Mouse (Mus musculus) 3T3-L1 (cell line): ENCODE results near the gene Taldo1.

Source experiments
- DNase-seq: peaks from one replicate; pipeline ENCODE4 v3.0.0-alpha.2; 2015; ENCODE audit warnings: low read depth, low spot score

Taldo1 gene

GRCm38 (mm10) chr7:141423811-141424210 is 31.8 kb downstream of the Taldo1 start:
- no peak for DNase-seq

GRCm38 (mm10) chr7:141426948-141427730 is 35.1 kb downstream of the Taldo1 start:
- no peak for DNase-seq

DNA sequence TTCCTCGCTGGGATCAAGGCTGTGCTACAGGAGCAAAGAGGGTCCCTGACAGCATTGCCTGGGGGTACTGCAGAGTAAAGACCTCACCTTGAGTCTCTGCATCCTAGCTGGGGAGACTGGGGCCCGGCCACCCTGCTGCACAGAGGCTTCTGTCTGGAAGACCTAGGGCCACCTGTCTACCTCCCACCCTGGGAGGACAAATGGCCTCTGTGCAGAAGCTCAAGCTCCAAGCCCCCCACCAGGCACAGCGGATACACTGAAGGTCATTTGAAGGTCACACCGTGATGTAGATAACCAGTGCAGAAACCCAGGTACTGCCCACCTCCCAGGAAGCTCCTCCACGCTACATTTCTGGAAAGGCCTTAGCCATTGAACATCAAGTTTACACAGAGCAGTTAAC is 36.7 kb downstream of the Taldo1 start:
- DNase-seq, result no peak

DNA sequence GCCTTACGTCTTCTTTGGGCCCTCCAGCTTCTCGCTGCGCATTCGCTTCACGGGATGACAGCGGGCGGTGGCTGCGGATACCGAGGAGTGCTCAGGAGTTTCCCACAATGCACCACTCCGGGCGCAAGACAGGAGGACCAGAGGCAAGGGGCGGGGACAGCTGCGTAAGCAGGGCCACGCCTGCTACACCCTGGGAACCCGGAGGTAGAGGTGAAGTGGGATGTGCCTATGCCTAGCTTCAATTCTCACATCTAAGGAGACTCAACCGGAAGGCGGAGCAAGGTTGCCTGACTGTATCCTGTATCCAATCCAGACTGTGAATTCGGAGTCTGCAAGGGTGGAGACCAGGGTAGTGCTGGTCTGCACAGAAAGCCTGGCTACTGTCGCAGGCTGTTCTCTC is 37.3 kb downstream of the Taldo1 start, which contains the start of gene Cend1:
Gene Cend1, minus strand, starts transcription at position 182 of the 400 bp plus-strand sequence.
- no peak for DNase-seq

- DNase-seq, result no peak
Measured at GRCm38 (mm10) chr7:141429840-141430584, 38.0 kb downstream of the Taldo1 start.

GRCm38 (mm10) chr7:141430585-141431240 is 38.7 kb downstream of the Taldo1 start:
- no peak for DNase-seq

- DNase-seq, result no peak
Measured at GRCm38 (mm10) chr7:141431434-141432185, 39.6 kb downstream of the Taldo1 start.

- DNase-seq, result no peak
Measured at GRCm38 (mm10) chr7:141432186-141432611, 40.2 kb downstream of the Taldo1 start.

- DNase-seq, result no peak
Measured at GRCm38 (mm10) chr7:141432741-141433516, 40.9 kb downstream of the Taldo1 start.

DNA sequence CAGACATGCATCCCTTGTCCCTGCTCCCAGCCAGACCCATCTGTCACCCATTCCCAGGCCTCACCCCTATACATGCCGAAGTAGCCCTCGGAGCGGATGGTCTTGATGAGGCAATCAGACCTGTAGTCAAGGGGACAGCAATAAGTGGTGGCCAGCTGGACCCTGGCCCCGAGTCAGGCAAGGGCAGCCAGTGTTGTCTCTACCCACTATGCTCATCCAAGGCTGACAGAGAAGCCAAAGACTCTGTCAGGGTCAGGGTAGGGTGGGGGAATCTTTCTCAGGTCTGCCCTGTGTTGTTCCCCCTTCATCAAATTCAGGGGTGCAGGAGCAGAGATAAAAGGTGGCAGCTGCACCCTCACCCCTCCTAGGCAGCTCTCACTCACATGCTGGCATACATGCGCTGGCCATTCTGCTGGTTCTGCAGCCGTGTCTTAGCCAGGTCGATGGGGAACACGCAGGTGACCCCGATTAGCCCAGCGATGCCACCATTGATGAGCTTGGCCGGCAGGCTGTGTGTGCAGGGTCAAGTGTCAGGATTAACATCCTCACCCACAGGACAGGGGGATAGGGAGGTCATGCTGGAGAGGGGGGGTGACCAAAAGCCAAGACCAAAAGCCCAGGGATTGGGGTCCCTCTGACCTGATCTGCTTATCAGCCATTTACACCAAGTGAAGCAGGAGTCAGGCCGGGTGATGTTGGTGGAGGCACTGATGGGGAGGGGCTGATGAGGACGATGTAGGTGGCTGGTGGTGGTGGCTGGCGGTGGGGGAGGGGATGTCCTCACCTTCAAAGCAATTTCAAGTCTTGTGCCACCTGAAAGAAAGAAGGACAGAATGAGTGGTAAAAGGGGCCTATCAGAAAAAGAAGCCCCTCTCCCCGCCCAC is 41.8 kb downstream of the Taldo1 start:
- DNase-seq, result no peak

DNA sequence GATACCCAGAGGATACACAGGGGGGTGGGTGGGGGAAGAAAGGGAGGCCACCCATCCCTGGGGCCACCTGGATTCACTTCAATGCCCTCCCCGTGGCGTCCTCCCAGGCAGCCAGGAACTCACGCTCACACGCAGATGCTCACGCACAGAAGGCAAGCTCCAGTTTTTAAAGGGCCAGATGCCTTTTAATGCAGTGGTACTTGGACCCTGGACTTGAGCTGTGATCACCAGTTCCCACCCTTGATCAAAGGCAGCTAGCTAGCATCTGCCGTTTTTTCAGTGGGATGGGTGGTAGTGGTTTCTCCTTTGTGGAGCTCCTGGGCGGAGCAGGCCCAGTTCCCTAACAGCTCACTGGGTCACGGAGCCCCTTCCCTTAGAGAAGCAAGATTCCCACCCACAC is 42.5 kb downstream of the Taldo1 start:
- no peak for DNase-seq

DNA sequence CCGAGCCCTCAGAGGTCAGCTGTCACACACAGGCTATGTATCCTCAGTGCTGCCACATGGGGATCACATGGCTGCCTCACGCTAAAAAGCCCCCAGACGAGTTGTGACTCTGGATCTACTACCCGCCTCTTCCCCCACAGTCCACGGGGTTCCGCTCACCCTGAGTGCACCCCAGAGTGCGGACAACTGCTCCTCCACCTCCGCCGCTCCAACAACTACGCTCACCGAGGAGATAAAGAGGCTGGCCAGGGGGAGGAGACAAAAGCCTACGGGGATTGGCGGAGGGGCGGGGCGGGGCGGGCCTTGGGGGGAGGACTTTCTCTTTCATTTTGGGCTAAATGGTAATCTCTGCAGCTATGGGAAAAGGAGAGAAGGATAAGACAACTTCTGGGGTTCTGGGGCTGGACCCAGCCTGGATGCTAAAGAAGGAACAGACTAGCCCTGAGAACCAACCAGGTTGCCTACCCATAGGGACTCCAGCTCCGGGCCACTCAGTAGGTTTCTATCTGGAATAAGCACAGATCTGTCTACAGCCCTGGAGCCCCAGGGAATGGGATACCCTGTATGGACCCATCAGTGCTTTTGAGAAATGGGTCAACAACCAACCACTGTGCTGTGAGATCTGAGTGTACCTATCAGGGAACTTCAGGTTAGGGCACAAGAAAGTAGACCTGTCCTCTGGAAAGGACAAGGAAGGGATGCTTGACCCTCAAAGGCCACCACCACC is 43.3 kb downstream of the Taldo1 start:
- peak; percentile 68 for DNase-seq

DNA sequence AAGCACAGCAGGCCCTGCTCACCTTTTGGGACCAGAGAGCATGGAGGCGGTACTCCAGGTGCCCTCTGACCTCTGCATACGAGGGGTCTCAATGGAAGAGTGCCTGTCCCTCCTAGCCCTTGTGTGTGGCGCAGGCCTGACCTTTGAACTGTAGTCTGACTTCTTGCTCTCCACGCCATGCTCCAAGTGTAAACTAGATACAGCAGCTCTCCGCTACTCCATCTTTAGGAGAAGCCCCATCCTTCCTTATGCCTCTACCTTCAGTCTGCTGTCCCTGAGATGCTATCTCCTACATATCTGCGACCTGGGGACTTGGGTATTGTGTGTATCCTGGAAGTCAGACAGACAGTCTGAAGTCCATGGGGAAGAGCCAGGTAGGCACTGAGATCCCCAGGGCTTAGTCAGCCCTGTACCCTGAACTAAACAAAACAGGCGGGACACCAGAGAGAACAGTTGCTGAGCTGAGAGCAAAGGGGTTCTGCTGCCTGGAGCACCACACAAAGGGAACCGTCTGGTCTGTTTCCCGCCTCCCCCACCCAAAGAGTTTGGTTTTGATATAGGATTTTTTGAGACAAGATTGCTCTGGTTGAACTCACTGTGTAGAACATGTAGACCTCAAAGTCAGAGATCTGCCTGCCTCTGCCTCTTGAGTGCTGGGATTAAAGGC is 44.0 kb downstream of the Taldo1 start:
- DNase-seq, result no peak

DNA sequence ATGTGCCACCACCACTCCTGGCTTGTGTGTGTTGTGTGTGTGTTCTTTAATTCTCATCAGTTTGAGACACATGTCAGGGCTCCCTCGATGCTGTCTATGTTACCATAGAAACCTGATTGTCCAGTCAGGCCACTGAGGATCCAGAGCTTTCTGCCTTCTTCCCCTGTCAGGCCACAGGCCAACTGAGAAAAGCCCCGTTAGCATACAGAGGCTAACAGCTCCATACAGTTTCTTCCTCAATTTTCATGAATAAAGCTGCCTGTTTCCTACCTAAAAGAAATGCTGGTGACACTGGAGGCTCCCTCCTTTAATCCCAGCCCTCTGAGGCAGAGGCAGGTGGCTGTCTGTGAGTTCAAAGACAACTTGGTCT is 44.5 kb downstream of the Taldo1 start:
- no peak for DNase-seq

- DNase-seq, result peak; percentile 71
Measured at GRCm38 (mm10) chr7:141437178-141438120, 45.5 kb downstream of the Taldo1 start, which contains the start of gene Slc25a22. Slc25a22 (minus strand) TSS chr7:141437892.

DNA sequence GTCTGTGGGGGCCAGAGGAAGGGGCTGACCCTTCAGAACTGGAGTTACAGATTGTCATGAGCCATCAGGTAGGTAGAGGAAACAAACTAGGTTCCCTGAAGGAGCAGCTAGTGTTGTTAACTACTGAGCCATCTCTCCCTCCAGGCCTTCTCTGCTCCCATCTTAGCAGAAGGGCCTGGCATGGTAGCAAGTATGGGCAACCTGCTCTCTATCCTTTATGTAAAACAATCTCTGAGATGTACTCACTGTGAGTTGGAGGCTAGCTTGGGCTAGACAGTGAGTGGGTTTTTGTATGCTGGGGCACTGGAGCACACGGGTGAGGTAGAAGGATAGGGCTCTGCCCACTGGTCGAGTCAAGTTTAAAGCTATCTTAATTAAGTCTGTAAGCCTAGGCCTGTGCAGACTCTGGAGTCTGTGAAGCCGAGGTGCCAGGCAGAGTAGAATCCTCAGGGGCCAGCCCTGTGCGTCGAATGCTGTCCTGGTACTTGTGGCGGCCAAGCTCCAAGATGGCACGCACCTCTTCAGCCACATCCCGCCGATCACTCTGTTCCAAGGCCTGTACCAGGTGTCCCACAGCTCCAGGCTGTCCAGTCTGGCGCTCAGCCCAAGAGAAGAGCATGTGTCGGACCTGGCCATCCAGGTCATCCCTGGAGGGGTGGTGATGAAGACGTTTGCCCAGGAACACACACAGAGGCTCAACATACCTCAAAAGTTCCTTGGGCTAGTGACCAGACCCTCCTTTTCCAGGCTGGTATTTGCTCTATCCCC is 46.4 kb downstream of the Taldo1 start:
- DNase-seq, result no peak
